Mouse (Mus musculus): Measurements from ENCODE around the gene Mavs. TPM values are rescaled to one million over a fixed set of nuclear protein-coding genes. Genes with fewer than 3 reads are reported as not detected.

The Mavs gene
- total and polyA plus RNA-seq, 2 experiments from 2014 or later: 6.1 to 17.4 TPM

- no peaks in the 10 kb centered on the region for H3K27me3 ChIP-seq (ENCODE audit: insufficient read depth, low read length)
- no peak overlapping the region for H3K9ac ChIP-seq (replicated peaks; ENCODE audit: low read length)
- TF ChIP-seq CTCF (IDR thresholded peaks at IDR 0.05; ENCODE audit: low read depth): no peak
- ATAC-seq (no peak), DNase-seq (ENCODE audit: low spot score) (no peak)
- H3K27ac ChIP-seq: no peak overlapping the region
- no peak overlapping the region for H3K4me2 ChIP-seq (ENCODE audit: low read depth, low read length)
- peaks cover 22% of the 10 kb centered on the region for H3K36me3 ChIP-seq (ENCODE audit: insufficient read depth, low read length)
- no peaks in the 10 kb centered on the region for H3K4me1 ChIP-seq (ENCODE audit: insufficient read depth, low read length)
- H3K4me3 ChIP-seq (ENCODE audit: low read length): no peak overlapping the region
- H3K9me3 ChIP-seq (ENCODE audit: low read length): no peaks in the 10 kb centered on the region
Observed at GRCm38 (mm10) chr2:131242180-131242579, 8.3 kb downstream of the Mavs start.

- WGBS: 97% methylated on average over 7 of the region's 7 CpGs
- Histone ChIP-seq H3K4me3 (ENCODE audit: low read length) (no peak overlapping the region), H3K36me3 (ENCODE audit: insufficient read depth, low read length) (peaks cover 22% of the 10 kb centered on the region), H3K9me3 (ENCODE audit: low read length) (no peaks in the 10 kb centered on the region), H3K4me2 (ENCODE audit: low read depth, low read length) (no peak overlapping the region), H3K27me3 (ENCODE audit: insufficient read depth, low read length) (no peaks in the 10 kb centered on the region), H3K27ac (no peak overlapping the region), H3K9ac (replicated peaks; ENCODE audit: low read length) (no peak overlapping the region), H3K4me1 (ENCODE audit: insufficient read depth, low read length) (no peaks in the 10 kb centered on the region)
- TF ChIP-seq CTCF (IDR thresholded peaks at IDR 0.05; ENCODE audit: low read depth): no peak
- no peak for ATAC-seq
- no peak for DNase-seq (ENCODE audit: low spot score)
Observed at GRCm38 (mm10) chr2:131242929-131243328, 9.1 kb downstream of the Mavs start.

- peak; percentile 85 for TF ChIP-seq CTCF (IDR thresholded peaks at IDR 0.05; ENCODE audit: low read depth)
- H3K36me3 ChIP-seq (ENCODE audit: insufficient read depth, low read length): no peaks in the 10 kb centered on the region
- DNase-seq (ENCODE audit: low spot score) (peak; percentile 80), ATAC-seq (peak; percentile 88)
- H3K27me3 ChIP-seq (ENCODE audit: insufficient read depth, low read length): no peaks in the 10 kb centered on the region
- 29% methylated on average over 7 of the region's 7 CpGs for WGBS
- H3K9ac ChIP-seq (replicated peaks; ENCODE audit: low read length): no peak overlapping the region
- H3K9me3 ChIP-seq (ENCODE audit: low read length): no peaks in the 10 kb centered on the region
- no peak overlapping the region for H3K27ac ChIP-seq
- H3K4me3 ChIP-seq (ENCODE audit: low read length): no peak overlapping the region
- H3K4me1 ChIP-seq (ENCODE audit: insufficient read depth, low read length): no peaks in the 10 kb centered on the region
- H3K4me2 ChIP-seq (ENCODE audit: low read depth, low read length): no peak overlapping the region
Observed at GRCm38 (mm10) chr2:131253681-131254328, 19.9 kb downstream of the Mavs start.

- 65% methylated on average over 2 of the region's 2 CpGs for WGBS
- DNase-seq (ENCODE audit: low spot score) (no peak), ATAC-seq (no peak; the same call in none of the 2 replicates)
- Histone ChIP-seq H3K9ac (replicated peaks; ENCODE audit: low read length) (no peak overlapping the region), H3K27ac (no peak overlapping the region), H3K4me2 (ENCODE audit: low read depth, low read length) (no peak overlapping the region), H3K36me3 (ENCODE audit: insufficient read depth, low read length) (no peaks in the 10 kb centered on the region), H3K9me3 (ENCODE audit: low read length) (no peaks in the 10 kb centered on the region), H3K27me3 (ENCODE audit: insufficient read depth, low read length) (no peaks in the 10 kb centered on the region), H3K4me3 (ENCODE audit: low read length) (no peak overlapping the region), H3K4me1 (ENCODE audit: insufficient read depth, low read length) (no peaks in the 10 kb centered on the region)
- no peak for TF ChIP-seq CTCF (IDR thresholded peaks at IDR 0.05; ENCODE audit: low read depth)
Observed at GRCm38 (mm10) chr2:131254329-131254713, 20.5 kb downstream of the Mavs start.

GRCm38 (mm10) chr2:131255738-131256137, 21.9 kb downstream of the Mavs start:
- ATAC-seq: no peak
- no peak for TF ChIP-seq CTCF (IDR thresholded peaks at IDR 0.05; ENCODE audit: low read depth)
- 60% methylated on average over 3 of the region's 3 CpGs for WGBS

GRCm38 (mm10) chr2:131258693-131259092, 24.8 kb downstream of the Mavs start:
- Histone ChIP-seq H3K9me3 (ENCODE audit: low read length) (no peaks in the 10 kb centered on the region), H3K4me3 (ENCODE audit: low read length) (no peak overlapping the region), H3K9ac (replicated peaks; ENCODE audit: low read length) (no peak overlapping the region), H3K27ac (no peak overlapping the region), H3K4me1 (ENCODE audit: insufficient read depth, low read length) (no peaks in the 10 kb centered on the region), H3K4me2 (ENCODE audit: low read depth, low read length) (no peak overlapping the region), H3K27me3 (ENCODE audit: insufficient read depth, low read length) (no peaks in the 10 kb centered on the region), H3K36me3 (ENCODE audit: insufficient read depth, low read length) (no peaks in the 10 kb centered on the region)
- DNase-seq (ENCODE audit: low spot score) (no peak), ATAC-seq (no peak)
- no peak for TF ChIP-seq CTCF (IDR thresholded peaks at IDR 0.05; ENCODE audit: low read depth)
- 80% methylated on average over 8 of the region's 8 CpGs for WGBS

More at GRCm38 (mm10) chr2:131255738-131256137, 21.9 kb downstream of the Mavs start:
- DNase-seq (ENCODE audit: low spot score): no peak
- Histone ChIP-seq H3K27me3 (ENCODE audit: insufficient read depth, low read length) (no peaks in the 10 kb centered on the region), H3K4me2 (ENCODE audit: low read depth, low read length) (no peak overlapping the region), H3K9ac (replicated peaks; ENCODE audit: low read length) (no peak overlapping the region), H3K9me3 (ENCODE audit: low read length) (no peaks in the 10 kb centered on the region), H3K4me3 (ENCODE audit: low read length) (no peak overlapping the region), H3K4me1 (ENCODE audit: insufficient read depth, low read length) (no peaks in the 10 kb centered on the region), H3K36me3 (ENCODE audit: insufficient read depth, low read length) (no peaks in the 10 kb centered on the region), H3K27ac (no peak overlapping the region)

- Histone ChIP-seq H3K27ac (no peak overlapping the region), H3K36me3 (ENCODE audit: insufficient read depth, low read length) (no peaks in the 10 kb centered on the region), H3K4me2 (ENCODE audit: low read depth, low read length) (no peak overlapping the region), H3K9me3 (ENCODE audit: low read length) (no peaks in the 10 kb centered on the region), H3K4me3 (ENCODE audit: low read length) (no peak overlapping the region), H3K4me1 (ENCODE audit: insufficient read depth, low read length) (no peaks in the 10 kb centered on the region), H3K9ac (replicated peaks; ENCODE audit: low read length) (no peak overlapping the region), H3K27me3 (ENCODE audit: insufficient read depth, low read length) (no peaks in the 10 kb centered on the region)
- no peak for TF ChIP-seq CTCF (IDR thresholded peaks at IDR 0.05; ENCODE audit: low read depth)
- 62% methylated on average over 9 of the region's 9 CpGs for WGBS
- DNase-seq (ENCODE audit: low spot score): no peak
- no peak for ATAC-seq
Observed at GRCm38 (mm10) chr2:131260544-131261307, 26.9 kb downstream of the Mavs start.
